Mouse (Mus musculus): Measurements from ENCODE around the gene Senp6.

DNA sequence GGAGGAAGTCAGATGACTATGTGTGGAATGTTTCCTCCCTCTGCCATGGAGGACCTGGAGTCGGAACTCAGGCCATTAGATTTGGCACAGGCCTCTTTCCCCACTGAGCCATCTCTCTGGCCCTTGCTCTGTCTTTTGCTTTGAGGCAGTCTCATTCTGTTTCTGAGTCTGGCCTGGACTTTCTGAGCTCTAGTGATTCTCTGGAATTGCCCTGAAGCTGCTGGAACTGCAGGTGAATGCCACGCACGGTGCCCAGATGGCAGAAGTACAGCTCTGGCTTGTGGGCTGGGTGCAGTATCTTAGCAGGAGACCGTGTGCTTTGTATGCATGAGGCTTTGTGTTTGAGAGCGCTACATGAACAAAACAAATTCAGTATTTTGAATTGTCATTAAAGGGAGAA, 92.2 kb downstream of the Senp6 start:
- no peak for TF ChIP-seq ZNF384 (IDR thresholded peaks at IDR 0.05; ENCODE audit: low read depth, low read length)
- TF ChIP-seq ZC3H11A (IDR thresholded peaks at IDR 0.05; ENCODE audit: borderline replicate concordance, low read depth, low read length) = no peak
- TF ChIP-seq MAFK (IDR thresholded peaks at IDR 0.05; ENCODE audit: insufficient read depth, low read depth, low read length) = no peak
- TF ChIP-seq CHD2 (IDR thresholded peaks at IDR 0.05; ENCODE audit: low read depth, low read length) = no peak
